In the genomic region with DNA sequence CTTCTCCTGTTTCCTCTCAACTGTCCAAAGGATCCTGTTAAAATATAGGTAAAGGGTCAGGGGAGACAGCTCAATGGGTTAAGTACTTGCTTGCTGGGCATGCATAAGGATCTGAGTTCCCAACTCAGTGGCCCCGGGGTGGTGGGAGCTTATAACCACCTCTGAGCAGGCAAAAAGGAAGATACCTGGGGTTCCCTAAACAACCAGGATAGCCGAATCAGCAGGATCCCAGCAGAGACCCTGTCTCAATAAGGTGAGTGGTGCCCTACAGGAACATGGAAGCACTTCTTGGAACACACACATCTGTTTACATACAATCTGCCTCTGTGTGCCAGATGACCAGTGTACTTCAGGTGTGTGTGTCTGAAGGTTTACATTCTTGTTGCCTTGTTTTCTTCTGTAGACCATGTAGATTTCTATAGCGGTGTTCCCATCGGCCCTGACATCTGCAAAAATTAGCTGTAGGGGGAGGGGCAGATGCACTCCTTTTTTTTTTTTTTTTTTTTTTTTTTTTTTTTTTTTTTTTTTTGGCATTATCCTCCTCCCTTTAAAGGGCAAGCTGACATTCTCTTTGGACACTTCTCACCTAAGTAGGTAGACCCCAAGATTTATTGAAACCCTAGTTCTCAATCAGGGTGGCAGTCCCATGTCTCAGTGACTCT, we compare ENCODE assay signal across 31 mouse cellular contexts. TPM values are rescaled to one million over a fixed set of nuclear protein-coding genes. Genes with fewer than 3 reads are reported as not detected.
DNase-seq lines count a peak whose midpoint lies in the region; ATAC-seq and TF ChIP-seq lines count a peak whose summit lies in the region.
"Had no signal": no experiment of that assay in that cellular context is flagged by ENCODE, and none has a peak within 500 bp of the region (broad histone marks: within the 10 kb centered on the region; RNA-seq: fewer than 3 reads in every experiment).

No protein-coding gene starts in this region.

- TF ChIP-seq CTCF in CH12.LX (conservative IDR thresholded peaks at IDR 0.05 in 1 of 2, IDR thresholded peaks at IDR 0.05 in 1 of 2; ENCODE audit: low read depth in 2 of 2, low read length in 2 of 2) (no peak), MEL (IDR thresholded peaks at IDR 0.05 in 2 of 3, conservative IDR thresholded peaks at IDR 0.05 in 1 of 3; ENCODE audit: control insufficient read depth in 1 of 3, insufficient read depth in 1 of 3, low read depth in 2 of 3, low read length in 3 of 3, poor library complexity in 1 of 3, severe bottlenecking in 1 of 3) (no peak)
- TF ChIP-seq CTCF in liver, embryonic 14.5 days (IDR thresholded peaks at IDR 0.05; ENCODE audit: low read depth): no peak

- H3K4me3 ChIP-seq in heart, embryonic 13.5 days: no peak overlapping the region
- H3K4me3 ChIP-seq in CH12.LX (replicated peaks in 1 of 3; ENCODE audit: low read depth in 2 of 3, low read length in 2 of 3, poor library complexity in 1 of 3) (no peak overlapping the region), MEL (ENCODE audit: control insufficient read depth in 1 of 2, insufficient read depth in 1 of 2, low read depth in 2 of 2, low read length in 2 of 2) (no peak overlapping the region)
- H3K4me3 ChIP-seq in liver, embryonic 14.5 days (ENCODE audit: insufficient read depth in 1 of 2, low read depth in 2 of 2, low read length in 2 of 2): no peak overlapping the region

- H3K9ac ChIP-seq in heart, embryonic 13.5 days: no peak overlapping the region
- H3K9ac ChIP-seq in CH12.LX (ENCODE audit: insufficient read depth, low read depth): no peak overlapping the region
- no peak overlapping the region for H3K9ac ChIP-seq in MEL (ENCODE audit: control insufficient read depth, low read depth, low read length, poor library complexity, severe bottlenecking)
- no peak overlapping the region for H3K9ac ChIP-seq in liver, embryonic 14.5 days (replicated peaks)

- H3K9me3 ChIP-seq in heart, embryonic 13.5 days: no peaks in the 10 kb centered on the region
- H3K9me3 ChIP-seq in CH12.LX (replicated peaks; ENCODE audit: low read length) (no peaks in the 10 kb centered on the region), MEL (replicated peaks; ENCODE audit: insufficient read depth, low read length) (no peaks in the 10 kb centered on the region)
- no peaks in the 10 kb centered on the region for H3K9me3 ChIP-seq in liver, embryonic 14.5 days (ENCODE audit: control insufficient read depth, low read length)
- H3K9me3 ChIP-seq: embryonic facial prominence, embryonic 15.5 days; forebrain, embryonic 15.5 days; G1E; heart, embryonic 12.5 days; hindbrain, embryonic 13.5 days; limb, embryonic 12.5 days; midbrain, embryonic 13.5 days; neural tube, embryonic 13.5 days had no signal

- TF ChIP-seq RAD21 in CH12.LX (IDR thresholded peaks at IDR 0.05; ENCODE audit: low read depth, low read length) (no peak), MEL (IDR thresholded peaks at IDR 0.05; ENCODE audit: low read depth, low read length) (no peak)

- in situ Hi-C loops in CH12.LX (cut with MboI; ENCODE audit: low pct_ligation_motif_present, low pct_unique_long_range_greater_than_20kb, low sequenced_read_pairs): no loop called here

- H3K27me3 ChIP-seq in heart, embryonic 13.5 days (replicated peaks): no peaks in the 10 kb centered on the region
- H3K27me3 ChIP-seq in CH12.LX (replicated peaks) (no peaks in the 10 kb centered on the region), MEL (ENCODE audit: control insufficient read depth in 1 of 2, insufficient read depth in 2 of 2, low read length in 2 of 2) (no peaks in the 10 kb centered on the region)
- no peaks in the 10 kb centered on the region for H3K27me3 ChIP-seq in liver, embryonic 14.5 days (ENCODE audit: control insufficient read depth, insufficient read depth, low read length)
- H3K27me3 ChIP-seq: forebrain, embryonic 15.5 days; heart, embryonic 12.5 days; hindbrain, embryonic 13.5 days; neural tube, embryonic 13.5 days had no signal

- H3K36me3 ChIP-seq in heart, embryonic 13.5 days: peaks cover 16% of the 10 kb centered on the region
- H3K36me3 ChIP-seq in CH12.LX (replicated peaks in 1 of 2; ENCODE audit: control insufficient read depth in 1 of 2, insufficient read depth in 1 of 2, low read length in 1 of 2) (peaks cover 30 to 48% of the 10 kb centered on the region in 2 experiments), MEL (ENCODE audit: control insufficient read depth in 1 of 2, insufficient read depth in 2 of 2, low read length in 2 of 2) (peaks cover 1 to 36% of the 10 kb centered on the region in 2 experiments; a peak in 3 of 4 replicates)
- no peaks in the 10 kb centered on the region; the same call in none of the 2 replicates for H3K36me3 ChIP-seq in liver, embryonic 14.5 days (replicated peaks; ENCODE audit: control insufficient read depth, insufficient read depth, low read depth)

- TF ChIP-seq EP300 in CH12.LX (IDR thresholded peaks at IDR 0.05; ENCODE audit: low read length) (no peak), MEL (IDR thresholded peaks at IDR 0.05; ENCODE audit: low read depth in 1 of 2, low read length in 2 of 2) (no peak)
- TF ChIP-seq EP300 in liver, embryonic 14.5 days (IDR thresholded peaks at IDR 0.05; ENCODE audit: low read depth): no peak

- TF ChIP-seq POLR2A in CH12.LX (IDR thresholded peaks at IDR 0.05; ENCODE audit: low read depth, low read length) (no peak), MEL (IDR thresholded peaks at IDR 0.05; ENCODE audit: control insufficient read depth in 1 of 2, insufficient read depth in 1 of 2, low read depth in 1 of 2, low read length in 2 of 2, poor library complexity in 1 of 2) (no peak)

- H3K79me2 ChIP-seq in CH12.LX (replicated peaks; ENCODE audit: control insufficient read depth, extremely low read depth, insufficient read depth, poor library complexity, severe bottlenecking) (peaks cover 32% of the 10 kb centered on the region), MEL (ENCODE audit: control insufficient read depth, insufficient read depth, low read length, poor library complexity) (peaks cover 25% of the 10 kb centered on the region)

- intact Hi-C loops in heart, postnatal 14 days (cut with DNase I): loop anchor here (5.0 kb wide), 1 partner anchor 34 kb away; no protein-coding TSS in a partner anchor
- intact Hi-C loops in left cerebral cortex, postnatal 14 days (cut with DNase I): no loop called here

- no peak for ATAC-seq in heart, embryonic 13.5 days (ENCODE audit: extremely low read depth, insufficient number of reproducible peaks, low FRiP score, low TSS enrichment)
- no peak for ATAC-seq in liver, embryonic 14.5 days (ENCODE audit: insufficient read depth)

- dilution Hi-C loops in CH12.LX (cut with MboI; ENCODE audit: extremely low pct_ligation_motif_present, extremely low pct_unique_long_range_greater_than_20kb, low sequenced_read_pairs): no loop called here

- 59% methylated on average over 4 of the region's 4 CpGs for WGBS in heart, embryonic 13.5 days
- WGBS in liver, embryonic 14.5 days (ENCODE audit: insufficient replicate concordance): 70% methylated on average over 4 of the region's 4 CpGs

- DNase-seq in heart, postnatal 14 days: no peak
- DNase-seq in CH12.LX (ENCODE audit: extremely low read depth) (no peak), MEL (ENCODE audit: low read depth, low spot score) (peak; percentile 40)
- DNase-seq in liver, embryonic 14.5 days (ENCODE audit: low read depth in 3 of 3, low spot score in 3 of 3): no peak
- DNase-seq in right cerebral cortex, postnatal 25 days: no peak
- DNase-seq in left cerebral cortex, postnatal 14 days (ENCODE audit: low spot score in 2 of 2): no peak
- DNase-seq in kidney, adult 18-20 months: no peak
- DNase-seq: adrenal gland, adult 2 months; cerebellum, adult 2 months; cerebellum, postnatal 36 days; embryo, embryonic 11 days; gastrocnemius, postnatal 10 days; kidney, adult 8-10 months; kidney, postnatal 14 days; layer of hippocampus, postnatal 36 days; lung, adult 2 months; lung, postnatal 14 days; thymus, postnatal 14 days had no signal

- peaks cover 39% of the 10 kb centered on the region for H3K4me1 ChIP-seq in heart, embryonic 13.5 days
- H3K4me1 ChIP-seq in CH12.LX (ENCODE audit: control insufficient read depth in 1 of 2, insufficient read depth in 2 of 2) (peaks cover 16 to 51% of the 10 kb centered on the region in 2 experiments), MEL (ENCODE audit: control insufficient read depth in 1 of 2, insufficient read depth in 2 of 2, low read length in 2 of 2) (peaks cover 20 to 41% of the 10 kb centered on the region in 2 experiments)
- H3K4me1 ChIP-seq in liver, embryonic 14.5 days (replicated peaks; ENCODE audit: control insufficient read depth in 2 of 2, insufficient read depth in 2 of 2, low read length in 1 of 2): peaks cover 8 to 11% of the 10 kb centered on the region in 2 experiments

- no peak overlapping the region for H3K27ac ChIP-seq in heart, embryonic 13.5 days (replicated peaks)
- H3K27ac ChIP-seq in CH12.LX (ENCODE audit: insufficient read depth, low read depth): no peak overlapping the region
- no peak overlapping the region for H3K27ac ChIP-seq in MEL (ENCODE audit: control insufficient read depth, low read depth, low read length)
- no peak overlapping the region for H3K27ac ChIP-seq in liver, embryonic 14.5 days

- H3K4me2 ChIP-seq in heart, embryonic 13.5 days: 0 out of 2 replicates have a peak overlapping the region, but pooled peaks have one; percentile 83
- H3K4me2 ChIP-seq in CH12.LX (ENCODE audit: insufficient read depth, low read depth, poor library complexity, severe bottlenecking): no peak overlapping the region; the same call in 1 of the 2 replicates
- peak overlapping the region; percentile 94 for H3K4me2 ChIP-seq in liver, embryonic 14.5 days (ENCODE audit: low read depth)

RNA-seq across cellular contexts. Expression of a gene that starts 1.0 kb away (rescaled TPM):
- 60.7 and 66.3 TPM in 2 replicates for polyA plus RNA-seq in heart, embryonic 13.5 days (2015; fragmentation: Nextera tagmentation; extraction: Ambion mirVana)
- 10 to 100 TPM; 69.1 to 71.2 TPM for total RNA-seq in heart, postnatal 14 days (2021)
- total RNA-seq in CH12.LX (2012; rRNA removed) (118 and 134 TPM in 2 replicates), CH12.LX (2014; rRNA removed) (98.0 and 109 TPM in 2 replicates), MEL (2012; rRNA removed) (84.9 and 90.9 TPM in 2 replicates)
- polyA plus RNA-seq in CH12.LX (2012; ENCODE audit: insufficient read length, low read depth) (133 and 143 TPM in 2 replicates), MEL (2012; ENCODE audit: insufficient read depth in 1 of 2, insufficient read length in 2 of 2, low read depth in 1 of 2, low replicate concordance in 2 of 2, missing spikeins in 1 of 2) (100 to 1,000 TPM in 1 of 2 experiments, 10 to 100 TPM in 1; 92.1 to 162 TPM)
- 49.6 and 54.5 TPM in 2 replicates for polyA plus RNA-seq in liver, embryonic 14.5 days (2012; rRNA removed)
- 34.3 and 38.8 TPM in 2 replicates for polyA plus RNA-seq in liver, embryonic 14.5 days (2014; fragmentation: Nextera tagmentation; extraction: Ambion mirVana)
- total RNA-seq in left cerebral cortex, postnatal 14 days (2021): 100 to 1,000 TPM; 107 to 116 TPM

RNA-seq across cellular contexts. Expression of a gene that starts 10.4 kb away (rescaled TPM):
- polyA plus RNA-seq in heart, embryonic 13.5 days (2015; fragmentation: Nextera tagmentation; extraction: Ambion mirVana): 4.5 and 6.5 TPM in 2 replicates
- 1 to 10 TPM; 3.2 to 3.4 TPM for total RNA-seq in heart, postnatal 14 days (2021)
- total RNA-seq in CH12.LX (2012; rRNA removed) (16.5 and 56.9 TPM in 2 replicates), CH12.LX (2014; rRNA removed) (18.2 and 30.0 TPM in 2 replicates), MEL (2012; rRNA removed) (6.1 and 62.9 TPM in 2 replicates)
- polyA plus RNA-seq in CH12.LX (2012; ENCODE audit: insufficient read length, low read depth) (23.7 and 25.1 TPM in 2 replicates), MEL (2012; ENCODE audit: insufficient read depth in 1 of 2, insufficient read length in 2 of 2, low read depth in 1 of 2, low replicate concordance in 2 of 2, missing spikeins in 1 of 2) (10 to 100 TPM in 1 of 2 experiments, not detected in 1; 34.9 TPM)
- 0.54 and 0.77 TPM in 2 replicates for polyA plus RNA-seq in liver, embryonic 14.5 days (2012; rRNA removed)
- polyA plus RNA-seq in liver, embryonic 14.5 days (2014; fragmentation: Nextera tagmentation; extraction: Ambion mirVana): 0.70 and 1.5 TPM in 2 replicates
- total RNA-seq in left cerebral cortex, postnatal 14 days (2021): under 1 TPM; 0.34 to 0.99 TPM
- total RNA-seq: granulocyte monocyte progenitor cell, adult 5-6 weeks; megakaryocyte progenitor cell, adult 5-6 weeks had no signal

RNA-seq across cellular contexts. Expression of a gene that starts 39.8 kb away (rescaled TPM):
- 29.1 and 30.4 TPM in 2 replicates for polyA plus RNA-seq in heart, embryonic 13.5 days (2015; fragmentation: Nextera tagmentation; extraction: Ambion mirVana)
- 10 to 100 TPM; 47.5 to 52.1 TPM for total RNA-seq in heart, postnatal 14 days (2021)
- total RNA-seq in CH12.LX (2012; rRNA removed) (14.3 and 15.9 TPM in 2 replicates), CH12.LX (2014; rRNA removed) (13.1 and 17.0 TPM in 2 replicates), MEL (2012; rRNA removed) (19.2 and 19.6 TPM in 2 replicates)
- polyA plus RNA-seq in CH12.LX (2012; ENCODE audit: insufficient read length, low read depth) (22.0 and 22.5 TPM in 2 replicates), MEL (2012; ENCODE audit: insufficient read depth in 1 of 2, insufficient read length in 2 of 2, low read depth in 1 of 2, low replicate concordance in 2 of 2, missing spikeins in 1 of 2) (10 to 100 TPM in 1 of 2 experiments, not detected in 1; 31.4 TPM)
- 9.5 and 10.1 TPM in 2 replicates for polyA plus RNA-seq in liver, embryonic 14.5 days (2012; rRNA removed)
- polyA plus RNA-seq in liver, embryonic 14.5 days (2014; fragmentation: Nextera tagmentation; extraction: Ambion mirVana): 5.3 and 5.7 TPM in 2 replicates
- 10 to 100 TPM; 50.1 to 54.8 TPM for total RNA-seq in left cerebral cortex, postnatal 14 days (2021)

RNA-seq across cellular contexts. Expression of a gene that starts 43.0 kb away (rescaled TPM):
- polyA plus RNA-seq in heart, embryonic 13.5 days (2015; fragmentation: Nextera tagmentation; extraction: Ambion mirVana): 2.5 and 3.7 TPM in 2 replicates
- total RNA-seq in heart, postnatal 14 days (2021): not detected
- not detected in 2 replicates for total RNA-seq in CH12.LX (2012; rRNA removed)
- total RNA-seq in CH12.LX (2014; rRNA removed): not detected in 2 replicates
- polyA plus RNA-seq in CH12.LX (2012; ENCODE audit: insufficient read length, low read depth): not detected in 2 replicates
- total RNA-seq in MEL (2012; rRNA removed): not detected in 2 replicates
- polyA plus RNA-seq in MEL (2012; ENCODE audit: insufficient read depth in 1 of 2, insufficient read length in 2 of 2, low read depth in 1 of 2, low replicate concordance in 2 of 2, missing spikeins in 1 of 2): not detected
- not detected in 2 replicates for polyA plus RNA-seq in liver, embryonic 14.5 days (2012; rRNA removed)
- not detected in 2 replicates for polyA plus RNA-seq in liver, embryonic 14.5 days (2014; fragmentation: Nextera tagmentation; extraction: Ambion mirVana)
- total RNA-seq in left cerebral cortex, postnatal 14 days (2021): 10 to 100 TPM; 38.3 to 57.6 TPM
- total RNA-seq: G1E; granulocyte monocyte progenitor cell, adult 5-6 weeks; heart, postnatal 25 days; megakaryocyte progenitor cell, adult 5-6 weeks had no signal
- polyA plus RNA-seq: C2C12; G1E; lung, adult 2 months had no signal
